Mouse (Mus musculus): ENCODE measurements around the gene Ipo13. TPM values are rescaled to one million over a fixed set of nuclear protein-coding genes. Genes with fewer than 3 reads are reported as not detected.

The Ipo13 gene
- polyA plus RNA-seq, 1 experiment from 2014 or later: 63.1 TPM

DNA sequence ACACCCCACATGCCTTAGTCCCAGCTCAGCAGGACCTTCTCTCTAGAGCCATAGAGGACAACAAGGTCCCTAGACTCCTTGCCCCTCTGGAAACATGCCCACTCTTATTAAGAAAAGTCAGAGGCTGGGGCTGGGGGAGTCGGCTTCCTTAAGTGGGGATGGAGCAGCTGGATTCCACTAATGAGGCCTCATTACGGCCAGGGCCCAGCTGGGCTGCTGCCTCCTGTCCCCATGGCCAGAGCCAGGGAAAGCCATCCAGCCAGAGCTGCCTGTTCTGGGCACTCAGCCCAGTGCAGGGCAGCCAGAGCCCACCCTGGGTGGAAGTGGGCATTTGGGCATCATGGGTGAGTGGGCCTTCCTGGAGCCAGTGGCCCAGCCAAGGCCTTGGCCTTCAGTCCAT, 67.8 kb downstream of the Ipo13 start:
- H3K4me2 ChIP-seq (ENCODE audit: low read length): no peak overlapping the region
- H3K4me3 ChIP-seq (ENCODE audit: low read length): no peak overlapping the region
- no peaks in the 10 kb centered on the region for H3K36me3 ChIP-seq (ENCODE audit: control insufficient read depth, insufficient read depth, low read length)
- no peak overlapping the region; the same call in none of the 2 replicates for H3K9ac ChIP-seq (ENCODE audit: low read depth, low read length)
- peak overlapping the region; percentile 61; the same call in 1 of the 2 replicates for H3K27ac ChIP-seq (ENCODE audit: low read depth, low read length)
- WGBS: 4% methylated on average over 2 of the region's 2 CpGs
- H3K4me1 ChIP-seq (ENCODE audit: control insufficient read depth, insufficient read depth, low read depth, low read length): peaks cover 18% of the 10 kb centered on the region
- peak; percentile 58; the same call in 1 of the 2 replicates for ATAC-seq
- no peaks in the 10 kb centered on the region for H3K27me3 ChIP-seq (replicated peaks; ENCODE audit: control insufficient read depth, insufficient read depth, low read length)
- no peaks in the 10 kb centered on the region for H3K9me3 ChIP-seq (ENCODE audit: control insufficient read depth, low read length)

DNA sequence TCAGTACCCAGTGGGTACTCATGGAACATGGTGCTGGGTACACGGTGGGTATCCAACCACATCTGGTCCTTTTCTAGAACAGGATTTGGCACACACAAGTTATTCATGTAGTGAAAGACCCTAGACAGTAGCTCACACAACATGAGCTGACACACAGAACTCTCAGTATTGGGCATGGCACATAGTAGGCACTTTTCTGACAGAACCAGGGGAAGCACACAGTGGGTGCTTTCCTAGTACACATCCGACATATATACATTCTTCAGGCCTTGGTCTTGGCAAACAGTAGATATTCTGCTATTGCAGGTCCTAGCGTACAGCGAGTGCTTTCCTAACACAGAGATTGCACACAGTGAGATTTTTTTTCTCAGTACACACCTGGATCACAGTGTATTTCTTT, 68.5 kb downstream of the Ipo13 start:
- no peaks in the 10 kb centered on the region for H3K36me3 ChIP-seq (ENCODE audit: control insufficient read depth, insufficient read depth, low read length)
- H3K4me1 ChIP-seq (ENCODE audit: control insufficient read depth, insufficient read depth, low read depth, low read length): peaks cover 18% of the 10 kb centered on the region
- H3K27ac ChIP-seq (ENCODE audit: low read depth, low read length): no peak overlapping the region
- no peaks in the 10 kb centered on the region for H3K9me3 ChIP-seq (ENCODE audit: control insufficient read depth, low read length)
- H3K27me3 ChIP-seq (replicated peaks; ENCODE audit: control insufficient read depth, insufficient read depth, low read length): no peaks in the 10 kb centered on the region
- WGBS: 98% methylated on average over 4 of the region's 4 CpGs
- no peak overlapping the region for H3K4me2 ChIP-seq (ENCODE audit: low read length)
- H3K9ac ChIP-seq (ENCODE audit: low read depth, low read length): no peak overlapping the region
- ATAC-seq: no peak
- no peak overlapping the region for H3K4me3 ChIP-seq (ENCODE audit: low read length)

GRCm38 (mm10) chr4:117845316-117845715, 69.5 kb downstream of the Ipo13 start:
- no peaks in the 10 kb centered on the region for H3K27me3 ChIP-seq (replicated peaks; ENCODE audit: control insufficient read depth, insufficient read depth, low read length)
- ATAC-seq: no peak
- H3K9ac ChIP-seq (ENCODE audit: low read depth, low read length): no peak overlapping the region
- WGBS: 47% methylated on average over 11 of the region's 11 CpGs
- no peaks in the 10 kb centered on the region for H3K36me3 ChIP-seq (ENCODE audit: control insufficient read depth, insufficient read depth, low read length)
- H3K9me3 ChIP-seq (ENCODE audit: control insufficient read depth, low read length): no peaks in the 10 kb centered on the region
- no peak overlapping the region for H3K4me3 ChIP-seq (ENCODE audit: low read length)
- H3K4me1 ChIP-seq (ENCODE audit: control insufficient read depth, insufficient read depth, low read depth, low read length): peaks cover 14% of the 10 kb centered on the region
- H3K4me2 ChIP-seq (ENCODE audit: low read length): no peak overlapping the region
- H3K27ac ChIP-seq (ENCODE audit: low read depth, low read length): no peak overlapping the region

Other genes with a start within 250 kb of the Ipo13 start
- gene Dmap1, start 232.7 kb downstream of the Ipo13 start, polyA plus RNA-seq (2015; fragmentation: Nextera tagmentation; extraction: Ambion mirVana): 77.7 and 80.5 TPM in 2 replicates
- gene Gm12845, start 190.6 kb downstream of the Ipo13 start, polyA plus RNA-seq (2015; fragmentation: Nextera tagmentation; extraction: Ambion mirVana): not detected in 2 replicates
- gene Klf17, start 149.4 kb downstream of the Ipo13 start, polyA plus RNA-seq (2015; fragmentation: Nextera tagmentation; extraction: Ambion mirVana): not detected in 2 replicates
- 55.3 and 63.8 TPM in 2 replicates for gene Slc6a9, start 80.5 kb downstream of the Ipo13 start, polyA plus RNA-seq (2015; fragmentation: Nextera tagmentation; extraction: Ambion mirVana)
- gene Ccdc24, start 42.4 kb downstream of the Ipo13 start, polyA plus RNA-seq (2015; fragmentation: Nextera tagmentation; extraction: Ambion mirVana): 2.1 and 2.2 TPM in 2 replicates
- gene B4galt2, start 31.5 kb downstream of the Ipo13 start, polyA plus RNA-seq (2015; fragmentation: Nextera tagmentation; extraction: Ambion mirVana): 64.4 and 65.6 TPM in 2 replicates
- gene Atp6v0b, start 27.7 kb downstream of the Ipo13 start, polyA plus RNA-seq (2015; fragmentation: Nextera tagmentation; extraction: Ambion mirVana): 631 and 701 TPM in 2 replicates
- 21.8 and 24.0 TPM in 2 replicates for gene Dph2, start 23.0 kb downstream of the Ipo13 start, polyA plus RNA-seq (2015; fragmentation: Nextera tagmentation; extraction: Ambion mirVana)
- gene Artn, start 14.8 kb upstream of the Ipo13 start, polyA plus RNA-seq (2015; fragmentation: Nextera tagmentation; extraction: Ambion mirVana): 0.90 and 1.2 TPM in 2 replicates
- gene St3gal3, start 219.9 kb upstream of the Ipo13 start, polyA plus RNA-seq (2015; fragmentation: Nextera tagmentation; extraction: Ambion mirVana): 13.1 and 13.6 TPM in 2 replicates

Data from hindbrain, embryonic 16.5 days (tissue).